Mouse (Mus musculus) embryo, embryonic 10.5 days (tissue): Measurements from ENCODE around the gene Tbx18.

ENCODE experiments used
- DNase-seq: peaks from one replicate; pipeline ENCODE4 v3.0.0-alpha.2; 2015; ENCODE audit warnings: low spot score

Tbx18 gene

DNA sequence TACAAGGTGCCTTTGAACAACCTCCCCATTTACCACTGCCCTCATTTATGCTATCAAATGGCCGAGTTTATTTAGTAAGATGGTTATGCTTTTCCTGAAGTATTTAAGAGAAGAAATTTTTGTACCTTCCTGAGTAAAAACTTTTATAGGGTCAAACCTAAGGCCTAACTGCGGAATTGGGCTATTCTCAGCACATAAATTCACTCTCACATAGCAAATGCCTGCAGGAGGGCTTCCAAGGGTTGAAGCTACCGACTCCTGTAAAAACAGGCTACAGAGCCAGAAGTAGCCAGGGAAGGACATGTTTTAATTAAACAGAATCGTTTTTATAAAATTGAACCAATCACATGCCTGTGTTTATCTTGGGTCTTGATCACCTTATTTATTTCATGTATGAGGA is 20.7 kb downstream of the Tbx18 start:
- DNase-seq, result no peak

DNA sequence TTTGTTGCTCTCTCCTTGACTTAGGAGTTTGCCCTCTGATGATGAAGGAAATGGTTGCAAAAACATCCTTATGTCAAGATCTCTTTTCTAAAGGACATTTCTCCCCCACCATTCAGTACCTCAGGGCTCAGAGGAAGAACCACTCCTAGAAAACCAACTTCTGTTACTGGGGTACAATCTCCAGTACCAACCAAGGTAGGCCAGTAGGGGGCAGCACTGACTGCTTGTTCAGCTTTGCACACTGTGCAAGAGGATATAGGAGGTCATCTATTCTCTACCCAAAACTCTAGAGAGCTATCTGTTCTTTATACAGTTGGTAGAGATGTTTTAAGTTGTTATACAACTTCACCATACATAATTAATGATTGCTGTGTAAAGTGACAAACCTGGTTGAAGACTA is 22.9 kb downstream of the Tbx18 start:
- DNase-seq, result peak; percentile 67

DNA sequence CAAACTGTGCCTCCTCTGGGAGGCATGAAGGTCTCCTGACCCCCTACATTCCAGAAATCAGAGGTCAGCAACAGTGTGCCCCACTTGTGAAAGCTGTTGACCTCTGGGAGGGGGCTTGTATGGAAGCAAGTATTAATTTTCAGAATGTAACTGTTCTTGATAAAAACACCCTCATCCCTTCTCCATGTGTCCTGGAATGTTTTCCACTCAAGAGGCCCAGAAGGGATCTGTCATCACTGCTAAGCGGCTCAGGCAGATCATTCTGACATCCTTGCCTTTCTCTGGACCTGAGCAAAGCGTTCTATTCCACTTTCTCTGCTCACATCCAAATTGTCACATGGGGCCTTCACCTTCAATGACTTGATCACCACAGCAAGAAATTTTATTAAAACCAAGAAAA is 28.8 kb downstream of the Tbx18 start:
- DNase-seq, result peak; percentile 22

DNA sequence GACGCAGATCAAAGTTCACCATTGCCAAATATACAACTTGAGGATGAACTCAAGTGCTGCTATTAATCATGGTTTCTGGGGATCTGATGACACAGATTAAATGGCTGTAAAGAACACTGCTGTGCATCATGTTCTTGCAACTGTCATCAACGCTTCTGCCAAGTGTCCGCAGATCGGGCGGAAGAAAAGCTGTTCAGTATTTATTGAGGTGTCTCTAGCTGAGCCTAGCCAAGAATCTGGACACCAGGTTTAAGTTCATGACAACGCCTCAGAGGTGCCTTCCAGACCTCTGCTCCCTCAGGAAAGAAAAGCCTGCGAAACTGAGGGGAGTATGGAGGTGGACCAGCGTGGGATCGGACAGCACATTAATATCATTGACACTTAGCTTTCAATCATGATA is 44.1 kb downstream of the Tbx18 start:
- DNase-seq, result no peak

DNA sequence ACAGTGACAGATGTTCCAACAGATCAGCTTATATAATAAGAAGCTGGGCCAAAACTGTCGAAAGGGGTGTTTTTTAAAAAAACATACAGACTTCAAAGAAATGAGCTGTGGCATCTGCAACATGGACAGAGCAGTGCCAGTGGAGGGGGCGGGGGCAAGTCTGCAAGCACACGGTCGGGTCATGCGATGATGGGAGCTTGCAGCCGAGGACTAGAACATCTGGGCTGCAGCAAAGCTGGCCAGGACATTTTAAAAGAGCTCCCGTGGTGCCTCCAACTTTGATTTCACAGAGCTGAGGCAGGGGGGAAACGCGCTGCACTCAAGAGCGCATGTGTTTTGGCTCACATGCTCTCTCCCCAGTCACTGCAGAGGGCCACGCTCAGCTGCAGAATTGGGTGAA is 48.8 kb downstream of the Tbx18 start:
- DNase-seq, result peak; percentile 36
